Mouse (Mus musculus) embryonic facial prominence, embryonic 11.5 days (tissue): ENCODE measurements around the gene Agrp. TPM values are rescaled to one million over a fixed set of nuclear protein-coding genes. Genes with fewer than 3 reads are reported as not detected.

ENCODE experiments used
- ATAC-seq: fragments of 200-750 bp; cut with Nextera tagmentation; replicated peaks from 2 replicates; pipeline ENCODE4 v1.8.0; 2017; ENCODE audit warnings: low read depth; ENCODE audit not compliant: insufficient number of reproducible peaks, low FRiP score, low TSS enrichment
- DNase-seq: peaks from one replicate; pipeline ENCODE4 v3.0.0-alpha.2; 2015; ENCODE audit warnings: low spot score
- H3K27ac ChIP-seq: fragments of 300-500 bp; sonication (generic); replicated peaks from 2 replicates; pipeline ENCODE4 v1.5.1; 2014; ENCODE audit warnings: mild to moderate bottlenecking, low read depth, low read length, control low read depth
- H3K27me3 ChIP-seq: fragments of 300-500 bp; sonication (generic); 2 replicates; pipeline ENCODE4 v1.6.1; 2014; ENCODE audit warnings: mild to moderate bottlenecking, low read length, moderate library complexity, mixed read lengths; ENCODE audit not compliant: control insufficient read depth, insufficient read depth
- H3K36me3 ChIP-seq: fragments of 300-500 bp; sonication (generic); replicated peaks from 2 replicates; pipeline ENCODE4 v1.6.1; 2014; ENCODE audit warnings: low read depth, mild to moderate bottlenecking, low read length, moderate library complexity, mixed read lengths; ENCODE audit not compliant: control insufficient read depth, insufficient read depth
- H3K4me1 ChIP-seq: fragments of 300-500 bp; sonication (generic); 2 replicates; pipeline ENCODE4 v1.6.1; 2014; ENCODE audit warnings: low read length, mixed read lengths; ENCODE audit not compliant: control insufficient read depth, insufficient read depth
- H3K4me2 ChIP-seq: fragments of 300-500 bp; sonication (generic); 2 replicates; pipeline ENCODE4 v1.6.1; 2014; ENCODE audit warnings: low read depth, mild to moderate bottlenecking, control low read depth, low read length, moderate library complexity
- H3K4me3 ChIP-seq: fragments of 300-500 bp; sonication (generic); 2 replicates; pipeline ENCODE4 v1.5.1; 2014; ENCODE audit warnings: low read depth, low read length, control low read depth
- H3K9ac ChIP-seq: fragments of 300-500 bp; sonication (generic); replicated peaks from 2 replicates; pipeline ENCODE4 v1.6.1; 2014; ENCODE audit warnings: mild to moderate bottlenecking, control low read depth, low read length
- H3K9me3 ChIP-seq: fragments of 300-500 bp; sonication (generic); replicated peaks from 2 replicates; pipeline ENCODE4 v1.6.1; 2016; ENCODE audit warnings: mild to moderate bottlenecking, low read length, inconsistent platforms, mixed read lengths; ENCODE audit not compliant: control insufficient read depth
- WGBS: fragments of 180-500 bp; shearing (Covaris S2); extraction: QIAGEN DNeasy Blood & Tissue Kit; methylation state at CpG from one replicate; pipeline ENCODE4 v1.1.7; 2014; 5-methylcytosine and 5-hydroxymethylcytosine counted together
- polyA plus RNA-seq: library from polyadenylated mRNA; unstranded; fragments of >200 nt; fragmentation: Nextera tagmentation; extraction: Ambion mirVana; gene quantifications from 2 replicates; pipeline ENCODE4 v1.2.1, GENCODE M21; 2014

The Agrp gene
- polyA plus RNA-seq = 1.0 and 1.7 TPM in 2 replicates

DNA sequence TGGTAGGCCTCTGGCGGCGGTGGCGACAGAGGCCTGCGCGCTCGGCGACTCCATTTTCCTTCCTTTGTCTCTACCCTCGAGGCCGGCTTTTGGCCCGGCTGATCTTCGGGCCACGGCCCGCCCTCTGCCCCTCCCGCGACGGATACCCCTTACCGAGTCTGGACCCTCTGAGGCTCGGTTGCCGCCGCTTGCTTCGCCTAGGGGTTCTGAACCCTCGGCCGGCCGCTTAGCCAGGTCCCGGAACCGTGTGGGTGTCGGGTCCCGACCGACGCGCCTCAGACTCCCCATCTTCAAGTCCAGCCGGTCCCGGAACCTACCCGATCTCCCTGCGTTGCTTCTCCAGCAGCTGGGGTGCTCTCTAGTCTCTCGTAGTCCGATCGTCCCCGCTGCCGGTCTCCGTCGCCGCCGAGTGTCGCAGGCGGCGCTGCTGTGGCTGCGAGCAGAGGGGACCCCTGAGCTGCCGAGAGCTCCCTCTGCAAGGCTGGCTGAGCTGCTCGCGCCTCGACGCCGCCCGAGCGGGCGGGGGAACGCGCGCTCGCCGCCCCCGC is at the start of gene Agrp:
Agrp (minus strand) TSS at position 431 of the 548 bp plus-strand sequence.
- Histone ChIP-seq H3K4me3 (peak within 1 kb of the TSS; percentile 90), H3K36me3 (no peaks in the 10 kb centered on the region), H3K9me3 (no peaks in the 10 kb centered on the region), H3K27ac (peak within 1 kb of the TSS; percentile 100), H3K27me3 (no peaks in the 10 kb centered on the region), H3K4me1 (peaks cover 3% of the 10 kb centered on the region; the same call in 1 of the 2 replicates), H3K4me2 (peak within 1 kb of the TSS; percentile 78), H3K9ac (peak within 1 kb of the TSS; percentile 100)
- ATAC-seq (peak; percentile 54), DNase-seq (peak; percentile 49)
- under 1% methylated on average over 57 of the region's 63 CpGs for WGBS

GRCm38 (mm10) chr8:105686551-105686950 is 49.4 kb upstream of the Agrp start:
- Histone ChIP-seq H3K27me3 (no peaks in the 10 kb centered on the region), H3K4me2 (no peak overlapping the region), H3K9ac (no peak overlapping the region), H3K36me3 (peaks cover 7% of the 10 kb centered on the region; the same call in 1 of the 2 replicates), H3K9me3 (no peaks in the 10 kb centered on the region), H3K4me1 (no peaks in the 10 kb centered on the region; the same call in 1 of the 2 replicates), H3K27ac (no peak overlapping the region), H3K4me3 (no peak overlapping the region)
- 69% methylated on average over 6 of the region's 6 CpGs for WGBS
- ATAC-seq (no peak), DNase-seq (no peak)

GRCm38 (mm10) chr8:105685796-105686308 is 48.7 kb upstream of the Agrp start, which contains the start of gene Carmil2:
TSS of gene Carmil2 (plus strand) at chr8:105686274.
- Histone ChIP-seq H3K4me3 (no peak within 1 kb of the TSS), H3K9me3 (no peaks in the 10 kb centered on the region), H3K4me1 (no peaks in the 10 kb centered on the region; the same call in 1 of the 2 replicates), H3K27ac (no peak within 1 kb of the TSS), H3K36me3 (peaks cover 7% of the 10 kb centered on the region; the same call in 1 of the 2 replicates), H3K9ac (no peak within 1 kb of the TSS), H3K27me3 (no peaks in the 10 kb centered on the region), H3K4me2 (no peak within 1 kb of the TSS)
- WGBS = 7% methylated on average over 26 of the region's 26 CpGs
- peak; percentile 35 for DNase-seq
- ATAC-seq = peak; percentile 26; the same call in 1 of the 2 replicates

DNA sequence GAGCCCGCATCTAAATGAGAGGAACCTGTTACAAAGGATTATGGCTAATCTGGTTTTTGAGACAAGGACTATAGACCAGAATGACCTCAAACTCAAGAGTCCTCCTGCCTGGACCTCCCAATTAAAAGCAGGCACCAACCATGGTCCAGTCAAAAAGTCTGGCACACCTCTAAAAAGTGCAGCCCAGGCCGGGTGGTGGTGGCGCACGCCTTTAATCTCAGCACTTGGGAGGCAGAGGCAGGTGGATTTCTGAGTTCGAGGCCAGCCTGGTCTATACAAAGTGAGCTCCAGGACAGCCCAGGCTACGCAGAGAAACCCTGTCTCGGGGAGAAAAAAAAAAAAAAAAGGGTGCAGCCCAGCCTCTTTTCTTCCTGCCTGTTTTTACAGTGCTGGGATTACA is 48.1 kb upstream of the Agrp start:
- H3K27ac ChIP-seq = no peak overlapping the region
- WGBS = 81% methylated on average over 7 of the region's 7 CpGs
- H3K4me1 ChIP-seq = no peaks in the 10 kb centered on the region; the same call in 1 of the 2 replicates
- no peaks in the 10 kb centered on the region for H3K27me3 ChIP-seq
- H3K9me3 ChIP-seq = no peaks in the 10 kb centered on the region
- DNase-seq = no peak
- no peak for ATAC-seq
- H3K36me3 ChIP-seq = peaks cover 7% of the 10 kb centered on the region; the same call in 1 of the 2 replicates
- H3K4me2 ChIP-seq = no peak overlapping the region
- H3K9ac ChIP-seq = no peak overlapping the region
- no peak overlapping the region for H3K4me3 ChIP-seq

DNA sequence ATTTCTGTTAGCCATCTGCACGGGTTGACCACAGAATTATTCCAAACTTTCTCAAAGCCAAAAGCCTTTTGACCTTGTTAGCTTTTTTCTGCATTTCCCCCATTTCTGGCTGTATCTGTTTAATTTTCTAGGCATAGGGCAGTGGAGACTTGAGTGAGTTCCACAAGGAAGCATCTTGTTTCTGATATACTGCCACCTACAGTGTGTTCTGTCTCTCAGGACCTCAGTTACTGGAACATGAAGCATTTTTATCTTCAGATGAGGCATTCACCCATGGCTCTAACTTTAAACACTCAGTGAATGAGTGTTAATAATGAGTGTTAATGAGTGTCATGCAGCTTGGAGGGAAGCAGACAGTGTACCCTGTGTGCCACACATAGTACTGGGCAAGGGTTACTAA is 40.7 kb upstream of the Agrp start:
- WGBS = 83% methylated on average over 1 of the region's 1 CpGs
- Histone ChIP-seq H3K27me3 (no peaks in the 10 kb centered on the region), H3K36me3 (peaks cover 14% of the 10 kb centered on the region), H3K4me2 (no peak overlapping the region), H3K4me3 (no peak overlapping the region), H3K27ac (no peak overlapping the region), H3K4me1 (no peaks in the 10 kb centered on the region), H3K9me3 (no peaks in the 10 kb centered on the region), H3K9ac (no peak overlapping the region)
- DNase-seq = no peak
- ATAC-seq = no peak

GRCm38 (mm10) chr8:105661167-105661566 is 24.0 kb upstream of the Agrp start:
- no peaks in the 10 kb centered on the region for H3K4me1 ChIP-seq
- no peaks in the 10 kb centered on the region for H3K9me3 ChIP-seq
- 75% methylated on average over 3 of the region's 3 CpGs for WGBS
- peaks cover 3% of the 10 kb centered on the region; the same call in 1 of the 2 replicates for H3K36me3 ChIP-seq
- no peak overlapping the region for H3K27ac ChIP-seq
- no peaks in the 10 kb centered on the region for H3K27me3 ChIP-seq
- H3K4me3 ChIP-seq = no peak overlapping the region
- no peak overlapping the region for H3K4me2 ChIP-seq
- DNase-seq (peak; percentile 57), ATAC-seq (no peak)
- no peak overlapping the region for H3K9ac ChIP-seq

DNA sequence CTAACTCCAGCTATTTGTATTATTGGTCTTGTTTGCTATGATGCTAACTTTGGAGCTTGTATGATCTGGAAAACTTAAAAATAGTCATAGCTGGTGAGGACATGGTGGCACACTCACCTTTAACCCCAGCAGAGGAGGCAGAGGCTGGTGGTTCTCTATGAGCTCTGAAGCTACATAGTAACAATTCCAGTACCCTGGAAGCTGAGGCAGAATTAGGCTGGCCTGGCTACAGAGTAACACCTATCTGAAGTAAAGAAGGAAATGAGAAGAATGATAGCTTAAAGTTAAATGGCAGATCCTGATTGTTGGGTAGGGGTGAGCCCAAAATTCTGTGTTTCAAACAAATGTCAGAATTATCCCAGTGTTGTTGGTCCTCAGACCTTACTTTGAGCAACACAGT is 20.4 kb upstream of the Agrp start:
- no peak for ATAC-seq

DNA sequence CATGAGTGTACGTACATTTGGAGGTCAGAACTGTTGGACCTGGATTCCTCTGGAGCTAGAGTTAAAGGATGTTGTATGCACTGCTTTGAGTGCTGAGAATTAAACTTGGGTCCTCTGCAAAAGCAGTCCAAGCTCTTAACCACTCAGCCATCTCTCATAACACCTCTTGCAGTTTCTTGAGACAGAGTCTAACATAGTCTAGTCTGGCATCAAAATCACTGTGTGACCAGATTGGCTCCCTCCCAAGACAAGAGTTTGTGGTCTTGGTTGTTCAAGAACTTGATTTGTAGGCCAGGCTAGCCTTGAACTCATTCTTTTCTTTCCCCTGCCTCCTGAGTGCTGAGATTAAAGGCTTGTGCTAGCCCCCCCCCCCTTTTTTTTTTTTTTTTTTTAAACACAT is 11.7 kb upstream of the Agrp start:
- no peak overlapping the region for H3K4me2 ChIP-seq
- ATAC-seq (no peak), DNase-seq (no peak)
- peaks cover 10% of the 10 kb centered on the region for H3K36me3 ChIP-seq
- WGBS = 94% methylated on average over 1 of the region's 1 CpGs
- no peak overlapping the region for H3K4me3 ChIP-seq
- no peak overlapping the region for H3K9ac ChIP-seq
- H3K27me3 ChIP-seq = no peaks in the 10 kb centered on the region
- H3K9me3 ChIP-seq = no peaks in the 10 kb centered on the region
- H3K4me1 ChIP-seq = no peaks in the 10 kb centered on the region
- H3K27ac ChIP-seq = no peak overlapping the region

More for the DNA sequence above, 20.4 kb upstream of the Agrp start:
- no peaks in the 10 kb centered on the region for H3K27me3 ChIP-seq
- no peak overlapping the region for H3K4me2 ChIP-seq
- no peaks in the 10 kb centered on the region for H3K9me3 ChIP-seq
- H3K9ac ChIP-seq = no peak overlapping the region
- no peak for DNase-seq
- no peak overlapping the region for H3K27ac ChIP-seq
- H3K4me3 ChIP-seq = no peak overlapping the region
- peaks cover 2% of the 10 kb centered on the region; the same call in 1 of the 2 replicates for H3K36me3 ChIP-seq
- H3K4me1 ChIP-seq = no peaks in the 10 kb centered on the region
